Mouse (Mus musculus): Measurements from ENCODE around the gene Zfp709. TPM values are rescaled to one million over a fixed set of nuclear protein-coding genes. Genes with fewer than 3 reads are reported as not detected.
"Not testable (repeated sequence)": the region's sequence is repeated elsewhere in the genome, so short reads cannot be mapped to it uniquely, and the experiment has no call there.

The Zfp709 gene
- polyA plus RNA-seq, 1 experiment = 0.18 TPM

- H3K27me3 ChIP-seq (ENCODE audit: control insufficient read depth, insufficient read depth, low read length) = no peaks in the 10 kb centered on the region
- H3K27ac ChIP-seq (ENCODE audit: insufficient read depth, low read depth, low read length) = no peak overlapping the region
- no peak overlapping the region for H3K4me3 ChIP-seq (ENCODE audit: low read depth, low read length)
- WGBS = 76% methylated on average over 2 of the region's 2 CpGs
- H3K36me3 ChIP-seq (ENCODE audit: control insufficient read depth, insufficient read depth, low read length) = peaks cover 2% of the 10 kb centered on the region; the same call in 1 of the 2 replicates
- TF ChIP-seq CTCF (IDR thresholded peaks at IDR 0.05; ENCODE audit: extremely low read depth, insufficient read length, insufficient replicate concordance, low read depth, low read length) (no peak), POLR2A (IDR thresholded peaks at IDR 0.05; ENCODE audit: low read depth, low read length) (no peak)
- no peaks in the 10 kb centered on the region; the same call in 1 of the 2 replicates for H3K4me1 ChIP-seq (ENCODE audit: control insufficient read depth, insufficient read depth, insufficient read length, low read length)
These were observed 30.5 kb downstream of the Zfp709 start for GRCm38 (mm10) chr8:71912286-71912685.

DNA sequence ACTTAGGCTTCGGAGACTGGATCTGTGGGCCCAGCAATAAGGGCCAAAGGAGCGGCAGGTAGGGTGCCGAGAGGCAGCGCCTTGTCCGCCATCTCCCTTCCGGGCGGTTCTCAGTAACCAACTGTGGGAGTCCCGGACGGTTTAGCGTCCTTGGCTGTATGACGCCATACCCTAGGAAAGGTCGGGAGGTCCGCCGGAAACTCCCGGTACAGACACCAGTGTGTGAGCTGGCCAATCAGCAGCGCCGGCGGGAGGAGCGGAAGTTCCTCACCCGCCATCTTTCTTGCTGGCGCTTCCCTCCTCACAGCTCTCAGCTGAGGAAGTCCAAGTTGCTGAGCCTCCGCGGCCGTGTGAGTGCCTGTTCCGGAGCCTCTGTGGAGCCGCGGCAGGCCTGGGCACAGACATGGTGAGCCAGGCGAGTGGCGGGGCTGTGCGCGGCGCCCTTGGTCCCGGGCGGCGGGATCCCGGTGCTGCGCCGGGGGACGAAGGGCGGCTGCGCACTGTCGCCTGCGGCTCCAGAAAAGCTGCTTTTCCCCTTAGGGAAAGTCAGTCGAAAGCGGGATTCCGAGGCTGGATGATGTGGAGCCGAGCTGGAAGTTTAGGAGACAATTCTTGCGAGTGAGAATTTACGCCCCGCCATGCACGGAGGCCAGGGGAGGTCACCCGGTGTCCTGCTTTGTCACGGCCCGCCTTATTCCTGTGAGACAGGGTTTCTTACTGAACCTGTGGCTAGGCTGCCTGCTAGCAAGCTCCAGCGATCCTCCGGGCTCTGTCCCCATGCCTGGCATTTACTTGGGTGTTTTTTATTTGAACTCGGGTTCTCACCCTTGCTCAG is 41.0 kb downstream of the Zfp709 start:
- Histone ChIP-seq H3K4me1 (ENCODE audit: control insufficient read depth, insufficient read depth, insufficient read length, low read length) (peaks cover 2% of the 10 kb centered on the region; the same call in 1 of the 2 replicates), H3K4me3 (ENCODE audit: low read depth, low read length) (peak overlapping the region; percentile 98), H3K36me3 (ENCODE audit: control insufficient read depth, insufficient read depth, low read length) (0 out of 2 replicates have a peak, but pooled peaks cover 2% of the 10 kb centered on the region), H3K27me3 (ENCODE audit: control insufficient read depth, insufficient read depth, low read length) (no peaks in the 10 kb centered on the region), H3K27ac (ENCODE audit: insufficient read depth, low read depth, low read length) (peak overlapping the region; percentile 97)
- peak; percentile 87 for TF ChIP-seq POLR2A (IDR thresholded peaks at IDR 0.05; ENCODE audit: low read depth, low read length)
- TF ChIP-seq CTCF (IDR thresholded peaks at IDR 0.05; ENCODE audit: extremely low read depth, insufficient read length, insufficient replicate concordance, low read depth, low read length) = no peak
- WGBS = under 1% methylated on average over 57 of the region's 57 CpGs

GRCm38 (mm10) chr8:71925791-71926190 is 44.0 kb downstream of the Zfp709 start:
- TF ChIP-seq CTCF (IDR thresholded peaks at IDR 0.05; ENCODE audit: extremely low read depth, insufficient read length, insufficient replicate concordance, low read depth, low read length) = no peak
- no peak for TF ChIP-seq POLR2A (IDR thresholded peaks at IDR 0.05; ENCODE audit: low read depth, low read length)
- no peaks in the 10 kb centered on the region for H3K27me3 ChIP-seq (ENCODE audit: control insufficient read depth, insufficient read depth, low read length)
- H3K36me3 ChIP-seq (ENCODE audit: control insufficient read depth, insufficient read depth, low read length) = peaks cover 23% of the 10 kb centered on the region
- peak overlapping the region; percentile 43 for H3K27ac ChIP-seq (ENCODE audit: insufficient read depth, low read depth, low read length)
- no peak overlapping the region for H3K4me3 ChIP-seq (ENCODE audit: low read depth, low read length)
- peaks cover 2% of the 10 kb centered on the region; the same call in 1 of the 2 replicates for H3K4me1 ChIP-seq (ENCODE audit: control insufficient read depth, insufficient read depth, insufficient read length, low read length)
- 90% methylated on average over 5 of the region's 5 CpGs for WGBS

- Histone ChIP-seq H3K4me1 (ENCODE audit: control insufficient read depth, insufficient read depth, insufficient read length, low read length) (peaks cover 2% of the 10 kb centered on the region; the same call in 1 of the 2 replicates), H3K36me3 (ENCODE audit: control insufficient read depth, insufficient read depth, low read length) (peaks cover 30% of the 10 kb centered on the region), H3K27ac (ENCODE audit: insufficient read depth, low read depth, low read length) (peak overlapping the region; percentile 73; the same call in 1 of the 2 replicates), H3K4me3 (ENCODE audit: low read depth, low read length) (no peak overlapping the region), H3K27me3 (ENCODE audit: control insufficient read depth, insufficient read depth, low read length) (no peaks in the 10 kb centered on the region)
- WGBS = 46% methylated on average over 3 of the region's 3 CpGs
- TF ChIP-seq CTCF (IDR thresholded peaks at IDR 0.05; ENCODE audit: extremely low read depth, insufficient read length, insufficient replicate concordance, low read depth, low read length) (no peak), POLR2A (IDR thresholded peaks at IDR 0.05; ENCODE audit: low read depth, low read length) (no peak)
These were observed 44.7 kb downstream of the Zfp709 start for GRCm38 (mm10) chr8:71926551-71926950.

DNA sequence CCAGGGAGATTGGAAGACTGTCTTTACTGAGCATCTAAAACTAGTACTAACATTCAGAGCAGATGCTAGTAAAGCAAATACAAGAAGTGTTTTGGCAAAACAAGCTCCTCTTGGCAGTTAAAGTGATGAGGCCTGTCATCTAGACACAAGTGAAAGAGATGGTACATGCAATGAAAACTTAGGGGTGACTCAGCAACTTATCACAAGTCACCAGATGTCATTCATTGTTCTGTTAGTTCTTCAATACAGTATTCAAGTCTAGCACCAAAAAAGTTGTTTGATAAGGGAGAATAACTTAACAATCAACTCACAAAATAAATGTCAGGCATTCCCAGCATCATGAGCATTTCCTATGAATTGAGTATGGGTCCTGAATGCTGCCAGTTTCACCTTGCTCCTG is 46.0 kb downstream of the Zfp709 start:
- no peak for TF ChIP-seq POLR2A (IDR thresholded peaks at IDR 0.05; ENCODE audit: low read depth, low read length)
- no peak for TF ChIP-seq CTCF (IDR thresholded peaks at IDR 0.05; ENCODE audit: extremely low read depth, insufficient read length, insufficient replicate concordance, low read depth, low read length)
- no peaks in the 10 kb centered on the region for H3K27me3 ChIP-seq (ENCODE audit: control insufficient read depth, insufficient read depth, low read length)
- H3K4me1 ChIP-seq (ENCODE audit: control insufficient read depth, insufficient read depth, insufficient read length, low read length) = peaks cover 2% of the 10 kb centered on the region; the same call in 1 of the 2 replicates
- no peak overlapping the region for H3K27ac ChIP-seq (ENCODE audit: insufficient read depth, low read depth, low read length)
- H3K36me3 ChIP-seq (ENCODE audit: control insufficient read depth, insufficient read depth, low read length) = peaks cover 31% of the 10 kb centered on the region
- no peak overlapping the region for H3K4me3 ChIP-seq (ENCODE audit: low read depth, low read length)

GRCm38 (mm10) chr8:71938037-71938436 is 56.2 kb downstream of the Zfp709 start:
- H3K27ac ChIP-seq (ENCODE audit: insufficient read depth, low read depth, low read length); H3K27me3 ChIP-seq (ENCODE audit: control insufficient read depth, insufficient read depth, low read length); H3K4me1 ChIP-seq (ENCODE audit: control insufficient read depth, insufficient read depth, insufficient read length, low read length); H3K36me3 ChIP-seq (ENCODE audit: control insufficient read depth, insufficient read depth, low read length); H3K4me3 ChIP-seq (ENCODE audit: low read depth, low read length): not testable (repeated sequence)
- 70% methylated on average over 2 of the region's 2 CpGs for WGBS

- WGBS = 65% methylated on average over 2 of the region's 2 CpGs
- no peaks in the 10 kb centered on the region for H3K4me1 ChIP-seq (ENCODE audit: control insufficient read depth, insufficient read depth, insufficient read length, low read length)
- H3K36me3 ChIP-seq (ENCODE audit: control insufficient read depth, insufficient read depth, low read length) = no peaks in the 10 kb centered on the region
- no peak overlapping the region for H3K4me3 ChIP-seq (ENCODE audit: low read depth, low read length)
- H3K27ac ChIP-seq (ENCODE audit: insufficient read depth, low read depth, low read length) = no peak overlapping the region
- TF ChIP-seq CTCF (IDR thresholded peaks at IDR 0.05; ENCODE audit: extremely low read depth, insufficient read length, insufficient replicate concordance, low read depth, low read length) = no peak
- no peak for TF ChIP-seq POLR2A (IDR thresholded peaks at IDR 0.05; ENCODE audit: low read depth, low read length)
- H3K27me3 ChIP-seq (ENCODE audit: control insufficient read depth, insufficient read depth, low read length) = no peaks in the 10 kb centered on the region
These were observed 58.7 kb downstream of the Zfp709 start for GRCm38 (mm10) chr8:71940293-71941208.

Measured in small intestine, adult 2 months (tissue).